Comparison of ENCODE assay signal across 10 mouse cellular contexts in the genomic region with DNA sequence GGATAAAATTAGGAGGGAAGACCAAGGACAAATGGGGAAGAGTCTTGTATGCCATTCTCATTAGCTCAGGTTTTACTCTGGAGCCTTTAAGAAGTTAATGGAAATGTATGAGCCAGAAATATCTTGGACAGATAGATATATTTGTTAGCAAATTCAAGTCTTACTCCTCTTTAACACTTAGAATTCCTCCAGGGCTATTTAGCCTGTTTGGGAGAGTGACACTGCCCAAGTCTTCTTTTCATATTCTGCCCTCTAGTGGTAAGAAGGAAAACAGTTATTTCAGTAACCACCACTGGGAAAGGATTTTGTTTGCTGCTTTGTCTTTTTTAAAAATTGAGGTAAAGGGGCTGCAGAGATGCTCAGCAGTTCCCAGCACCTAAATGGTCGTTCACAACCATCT. TPM values are rescaled to one million over a fixed set of nuclear protein-coding genes. Genes with fewer than 3 reads are reported as not detected.
A peak's percentile ranks its signal among the peaks of the same experiment; 100 is the strongest.
DNase-seq lines count a peak whose midpoint lies in the region; ATAC-seq lines count a peak whose summit lies in the region.
"Had no signal": no experiment of that assay in that cellular context is flagged by ENCODE, and none has a peak within 500 bp of the region (broad histone marks: within the 10 kb centered on the region; RNA-seq: fewer than 3 reads in every experiment).

No protein-coding gene starts in this region.

- no peaks in the 10 kb centered on the region for H3K27me3 ChIP-seq in forebrain, embryonic 14.5 days (replicated peaks; ENCODE audit: control insufficient read depth, insufficient read depth, low read length)
- H3K27me3 ChIP-seq in forebrain, embryonic 11.5 days (ENCODE audit: control insufficient read depth, insufficient read depth, low read length): no peaks in the 10 kb centered on the region
- H3K27me3 ChIP-seq in midbrain, embryonic 14.5 days (ENCODE audit: control insufficient read depth, insufficient read depth, low read length): no peaks in the 10 kb centered on the region
- H3K27me3 ChIP-seq in midbrain, embryonic 15.5 days (replicated peaks): no peaks in the 10 kb centered on the region
- H3K27me3 ChIP-seq in kidney, embryonic 16.5 days (ENCODE audit: insufficient read depth, low read length): no peaks in the 10 kb centered on the region
- H3K27me3 ChIP-seq: forebrain, embryonic 13.5 days had no signal

- H3K9me3 ChIP-seq in forebrain, embryonic 14.5 days (replicated peaks; ENCODE audit: control insufficient read depth, low read length): no peaks in the 10 kb centered on the region
- H3K9me3 ChIP-seq in forebrain, embryonic 11.5 days (ENCODE audit: control insufficient read depth, low read length): no peaks in the 10 kb centered on the region
- no peaks in the 10 kb centered on the region for H3K9me3 ChIP-seq in midbrain, embryonic 14.5 days (ENCODE audit: control insufficient read depth, low read length)
- no peaks in the 10 kb centered on the region for H3K9me3 ChIP-seq in midbrain, embryonic 15.5 days
- H3K9me3 ChIP-seq in kidney, embryonic 16.5 days (ENCODE audit: low read length): no peaks in the 10 kb centered on the region
- H3K9me3 ChIP-seq: forebrain, embryonic 13.5 days had no signal

- no peaks in the 10 kb centered on the region for H3K36me3 ChIP-seq in forebrain, embryonic 14.5 days (ENCODE audit: control insufficient read depth, insufficient read depth, low read length)
- no peaks in the 10 kb centered on the region for H3K36me3 ChIP-seq in forebrain, embryonic 11.5 days (ENCODE audit: control insufficient read depth, insufficient read depth, low read length)
- H3K36me3 ChIP-seq in midbrain, embryonic 14.5 days (ENCODE audit: control insufficient read depth, insufficient read depth, low read length): no peaks in the 10 kb centered on the region
- no peaks in the 10 kb centered on the region for H3K36me3 ChIP-seq in midbrain, embryonic 15.5 days (replicated peaks)
- H3K36me3 ChIP-seq in kidney, embryonic 16.5 days (ENCODE audit: insufficient read depth, low read length): no peaks in the 10 kb centered on the region

- peaks cover 10% of the 10 kb centered on the region for H3K4me1 ChIP-seq in forebrain, embryonic 14.5 days (ENCODE audit: control insufficient read depth, insufficient read depth, low read length)
- H3K4me1 ChIP-seq in forebrain, embryonic 11.5 days (replicated peaks; ENCODE audit: control insufficient read depth, insufficient read depth, low read length): peaks cover 7% of the 10 kb centered on the region
- H3K4me1 ChIP-seq in midbrain, embryonic 14.5 days (ENCODE audit: control insufficient read depth, insufficient read depth, low read length): peaks cover 14% of the 10 kb centered on the region
- H3K4me1 ChIP-seq in midbrain, embryonic 15.5 days: peaks cover 28% of the 10 kb centered on the region
- H3K4me1 ChIP-seq in kidney, embryonic 16.5 days (ENCODE audit: insufficient read depth, low read length): peaks cover 9% of the 10 kb centered on the region; the same call in 1 of the 2 replicates

- ATAC-seq in forebrain, embryonic 14.5 days: no peak
- ATAC-seq in forebrain, embryonic 11.5 days (replicated peaks; ENCODE audit: low FRiP score): no peak
- no peak for ATAC-seq in midbrain, embryonic 14.5 days (ENCODE audit: low FRiP score, low TSS enrichment)
- ATAC-seq in midbrain, embryonic 15.5 days (replicated peaks): no peak
- ATAC-seq in inflammation-experienced regulatory T-cells, adult 6 months: peak; percentile 42
- no peak for ATAC-seq in kidney, embryonic 16.5 days (ENCODE audit: low FRiP score, low TSS enrichment)

- H3K4me2 ChIP-seq in forebrain, embryonic 14.5 days (ENCODE audit: low read length): no peak overlapping the region
- H3K4me2 ChIP-seq in forebrain, embryonic 11.5 days (ENCODE audit: low read depth, low read length, severe bottlenecking): no peak overlapping the region
- no peak overlapping the region for H3K4me2 ChIP-seq in midbrain, embryonic 14.5 days (ENCODE audit: low read length)
- no peak overlapping the region for H3K4me2 ChIP-seq in midbrain, embryonic 15.5 days
- no peak overlapping the region for H3K4me2 ChIP-seq in kidney, embryonic 16.5 days (replicated peaks; ENCODE audit: low read depth, low read length)

- no peak overlapping the region for H3K9ac ChIP-seq in forebrain, embryonic 14.5 days (ENCODE audit: low read length)
- H3K9ac ChIP-seq in forebrain, embryonic 11.5 days (ENCODE audit: low read length): no peak overlapping the region
- H3K9ac ChIP-seq in midbrain, embryonic 14.5 days (replicated peaks; ENCODE audit: low read length): no peak overlapping the region
- no peak overlapping the region for H3K9ac ChIP-seq in midbrain, embryonic 15.5 days
- H3K9ac ChIP-seq in kidney, embryonic 16.5 days (replicated peaks; ENCODE audit: low read length): no peak overlapping the region

- H3K27ac ChIP-seq in forebrain, embryonic 14.5 days (ENCODE audit: low read depth, low read length): no peak overlapping the region
- no peak overlapping the region for H3K27ac ChIP-seq in forebrain, embryonic 11.5 days (ENCODE audit: low read depth, low read length)
- H3K27ac ChIP-seq in midbrain, embryonic 14.5 days (replicated peaks; ENCODE audit: low read depth, low read length): no peak overlapping the region
- H3K27ac ChIP-seq in midbrain, embryonic 15.5 days: no peak overlapping the region
- no peak overlapping the region for H3K27ac ChIP-seq in kidney, embryonic 16.5 days (ENCODE audit: low read length)
- H3K27ac ChIP-seq: forebrain, embryonic 13.5 days; macrophage had no signal

- H3K4me3 ChIP-seq in forebrain, embryonic 14.5 days (ENCODE audit: low read depth, low read length): no peak overlapping the region
- H3K4me3 ChIP-seq in forebrain, embryonic 11.5 days (ENCODE audit: low read depth, low read length): no peak overlapping the region
- no peak overlapping the region for H3K4me3 ChIP-seq in midbrain, embryonic 14.5 days (replicated peaks; ENCODE audit: low read depth, low read length)
- H3K4me3 ChIP-seq in midbrain, embryonic 15.5 days: no peak overlapping the region
- no peak overlapping the region for H3K4me3 ChIP-seq in kidney, embryonic 16.5 days (ENCODE audit: low read length)

- DNase-seq in forebrain, embryonic 14.5 days (ENCODE audit: low spot score): peak; percentile 86
- DNase-seq in forebrain, embryonic 11.5 days (ENCODE audit: low spot score): no peak
- DNase-seq in midbrain, embryonic 14.5 days: peak; percentile 82
- no peak for DNase-seq in layer of hippocampus, postnatal 36 days
- DNase-seq in kidney, adult 11 months: no peak

- WGBS in forebrain, embryonic 14.5 days: 0% methylated on average over 1 of the region's 1 CpGs
- WGBS in forebrain, embryonic 11.5 days: 0% methylated on average over 1 of the region's 1 CpGs
- 6% methylated on average over 1 of the region's 1 CpGs for WGBS in midbrain, embryonic 14.5 days
- 0% methylated on average over 1 of the region's 1 CpGs for WGBS in midbrain, embryonic 15.5 days
- WGBS in kidney, embryonic 16.5 days: 0% methylated on average over 1 of the region's 1 CpGs

RNA-seq across cellular contexts. Expression of a gene that starts 21.9 kb away (rescaled TPM):
- 28.5 and 32.0 TPM in 2 replicates for polyA plus RNA-seq in forebrain, embryonic 14.5 days (2014; fragmentation: Nextera tagmentation; extraction: Ambion mirVana)
- polyA plus RNA-seq in forebrain, embryonic 11.5 days (2014; fragmentation: Nextera tagmentation; extraction: Ambion mirVana): 24.0 and 24.6 TPM in 2 replicates
- 37.0 and 37.5 TPM in 2 replicates for polyA plus RNA-seq in midbrain, embryonic 14.5 days (2014; fragmentation: Nextera tagmentation; extraction: Ambion mirVana)
- polyA plus RNA-seq in midbrain, embryonic 15.5 days (2015; fragmentation: Nextera tagmentation; extraction: Ambion mirVana): 23.1 and 24.2 TPM in 2 replicates
- 10 to 100 TPM; 14.8 to 21.5 (median 19.8) TPM for polyA plus RNA-seq in inflammation-experienced regulatory T-cells, adult 6 months (2017; shearing (Covaris generic))
- 100 to 1,000 TPM; 114 to 116 TPM for total RNA-seq in layer of hippocampus, postnatal 36 days (2021)
- 12.8 and 16.0 TPM in 2 replicates for polyA plus RNA-seq in kidney, embryonic 16.5 days (2015; fragmentation: Nextera tagmentation; extraction: Ambion mirVana)

RNA-seq across cellular contexts. Expression of a gene that starts 56.5 kb away (rescaled TPM):
- 3.5 and 6.0 TPM in 2 replicates for polyA plus RNA-seq in forebrain, embryonic 14.5 days (2014; fragmentation: Nextera tagmentation; extraction: Ambion mirVana)
- polyA plus RNA-seq in forebrain, embryonic 11.5 days (2014; fragmentation: Nextera tagmentation; extraction: Ambion mirVana): 4.6 and 5.7 TPM in 2 replicates
- polyA plus RNA-seq in midbrain, embryonic 14.5 days (2014; fragmentation: Nextera tagmentation; extraction: Ambion mirVana): 6.2 and 6.8 TPM in 2 replicates
- 3.6 and 4.7 TPM in 2 replicates for polyA plus RNA-seq in midbrain, embryonic 15.5 days (2015; fragmentation: Nextera tagmentation; extraction: Ambion mirVana)
- polyA plus RNA-seq in inflammation-experienced regulatory T-cells, adult 6 months (2017; shearing (Covaris generic)): 10 to 100 TPM; 15.6 to 23.4 (median 16.5) TPM
- total RNA-seq in layer of hippocampus, postnatal 36 days (2021): 10 to 100 TPM; 84.8 to 92.9 TPM
- 3.4 and 3.6 TPM in 2 replicates for polyA plus RNA-seq in kidney, embryonic 16.5 days (2015; fragmentation: Nextera tagmentation; extraction: Ambion mirVana)

Comparison
In these comparisons a context has a peak if more than half of its experiments do, and no peak if none do; other contexts are left out.
1. DNase-seq: peak in forebrain, embryonic 14.5 days (single experiment) and midbrain, embryonic 14.5 days (single experiment); none in forebrain, embryonic 11.5 days (single experiment), layer of hippocampus, postnatal 36 days (0 of 2) and kidney, adult 11 months (single experiment).